Comparison of ENCODE assay signal across 23 mouse cellular contexts in genomic region chr13:102945450-102945849, GRCm38 (mm10).
"Had no signal": no experiment of that assay in that cellular context is flagged by ENCODE, and none has a peak within 500 bp of the region (broad histone marks: within the 10 kb centered on the region; RNA-seq: fewer than 3 reads in every experiment).

No protein-coding gene starts in this region.

- ATAC-seq: liver, postnatal 0 days had no signal

- H3K36me3 ChIP-seq: heart, embryonic 13.5 days; hindbrain, embryonic 13.5 days; hindbrain, embryonic 15.5 days; limb, embryonic 10.5 days; limb, embryonic 12.5 days; liver, embryonic 13.5 days; liver, embryonic 15.5 days had no signal

- H3K27ac ChIP-seq: heart, adult 2 months; hindbrain, embryonic 15.5 days; hindbrain, postnatal 0 days; limb, embryonic 10.5 days; limb, embryonic 12.5 days; liver, embryonic 13.5 days; liver, embryonic 15.5 days had no signal

- DNase-seq: gastrocnemius, postnatal 10 days; gastrocnemius, postnatal 25 days; heart, adult 11 months; heart, adult 2 months; heart, postnatal 10 days; kidney, adult 18-20 months; kidney, adult 8-10 months; kidney, postnatal 10 days; kidney, postnatal 25 days; kidney, postnatal 4 days; layer of hippocampus, adult 9-11 months; liver; liver, embryonic 13.5 days; liver, postnatal 0 days had no signal

- H3K27me3 ChIP-seq: heart, embryonic 13.5 days; hindbrain, embryonic 15.5 days; limb, embryonic 12.5 days; liver, embryonic 13.5 days; liver, embryonic 15.5 days had no signal

- H3K9me3 ChIP-seq: heart, embryonic 13.5 days; hindbrain, embryonic 13.5 days; hindbrain, embryonic 15.5 days; limb, embryonic 10.5 days; limb, embryonic 12.5 days; liver, embryonic 13.5 days; liver, embryonic 15.5 days had no signal

- H3K4me1 ChIP-seq: limb, embryonic 10.5 days; limb, embryonic 12.5 days; liver, embryonic 13.5 days; liver, embryonic 15.5 days had no signal

- H3K4me2 ChIP-seq: heart, embryonic 11.5 days; heart, embryonic 13.5 days; hindbrain, embryonic 13.5 days; limb, embryonic 12.5 days; liver, embryonic 11.5 days; liver, embryonic 13.5 days; liver, embryonic 15.5 days had no signal

- H3K9ac ChIP-seq: heart, embryonic 13.5 days; hindbrain, embryonic 13.5 days; hindbrain, embryonic 15.5 days; limb, embryonic 12.5 days; liver, embryonic 13.5 days; liver, embryonic 15.5 days; liver, postnatal 0 days had no signal

- H3K4me3 ChIP-seq: heart, adult 2 months; heart, embryonic 13.5 days; hindbrain, embryonic 13.5 days; hindbrain, embryonic 15.5 days; limb, embryonic 10.5 days; limb, embryonic 12.5 days; liver, embryonic 13.5 days; liver, embryonic 15.5 days had no signal
